In the genomic region with DNA sequence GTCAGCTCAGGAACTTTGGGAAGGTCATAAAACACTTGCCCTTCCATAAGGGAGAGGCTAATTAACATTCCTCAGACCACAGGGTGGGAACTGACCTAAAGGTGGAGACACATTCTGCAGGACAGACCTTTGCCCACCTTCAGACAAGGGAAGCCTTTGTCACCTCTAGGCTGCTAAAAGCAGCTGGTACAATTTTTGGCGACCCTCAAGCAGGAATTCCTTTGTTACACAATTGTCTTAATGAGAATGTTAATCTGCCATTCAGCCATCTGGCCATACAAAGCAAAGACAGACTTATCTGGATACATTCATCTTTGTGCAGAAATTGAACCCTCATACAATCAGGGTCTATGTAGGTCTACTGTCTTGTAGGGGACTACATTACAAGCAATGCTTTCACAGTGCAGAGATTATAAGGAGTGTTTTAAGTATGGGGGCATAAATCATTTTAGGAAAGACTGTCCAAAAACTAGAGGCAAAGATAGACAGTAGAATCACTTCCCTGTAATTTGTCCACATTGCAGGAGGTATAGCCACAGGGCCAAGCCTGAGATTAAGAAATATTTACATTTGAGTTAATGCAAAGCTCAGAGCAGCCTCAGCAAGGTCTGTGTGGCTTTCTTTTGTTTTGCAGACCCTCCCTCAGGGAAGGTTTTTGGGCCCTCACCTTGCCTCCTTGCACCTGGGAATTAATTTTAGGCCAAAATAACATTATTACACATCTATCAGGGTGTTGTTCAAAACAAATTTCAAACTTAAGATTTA, we compare ENCODE assay signal across 22 mouse cellular contexts.
"Had no signal": no experiment of that assay in that cellular context is flagged by ENCODE, and none has a peak within 500 bp of the region (broad histone marks: within the 10 kb centered on the region; RNA-seq: fewer than 3 reads in every experiment).

No protein-coding gene starts in this region.

- H3K27ac ChIP-seq: limb, embryonic 12.5 days; limb, embryonic 15.5 days; liver, embryonic 14.5 days; lung, embryonic 15.5 days; neural tube, embryonic 12.5 days; neural tube, embryonic 15.5 days; stomach, postnatal 0 days had no signal

- H3K4me2 ChIP-seq: limb, embryonic 12.5 days; limb, embryonic 15.5 days; liver, embryonic 11.5 days; lung, embryonic 15.5 days; midbrain, embryonic 11.5 days; neural tube, embryonic 12.5 days; neural tube, embryonic 15.5 days had no signal

- H3K4me3 ChIP-seq: limb, embryonic 12.5 days; limb, embryonic 15.5 days; lung, embryonic 15.5 days; megakaryocyte, embryonic 14.5 days; neural tube, embryonic 12.5 days; neural tube, embryonic 15.5 days had no signal

- H3K9ac ChIP-seq: limb, embryonic 12.5 days; limb, embryonic 15.5 days; liver, embryonic 14.5 days; lung, embryonic 15.5 days; neural tube, embryonic 12.5 days; neural tube, embryonic 15.5 days had no signal

- H3K27me3 ChIP-seq: limb, embryonic 12.5 days; limb, embryonic 15.5 days; lung, embryonic 15.5 days; megakaryocyte, embryonic 14.5 days; neural tube, embryonic 12.5 days; neural tube, embryonic 15.5 days had no signal

- DNase-seq: kidney, adult 9 months; kidney, postnatal 14 days; kidney, postnatal 4 days; layer of hippocampus, adult 9-11 months; lung, adult 18-20 months; lung, postnatal 10 days; lung, postnatal 36 days; midbrain, embryonic 14.5 days; right cerebral cortex, adult 18-20 months; right cerebral cortex, postnatal 14 days; right cerebral cortex, postnatal 4 days; thymus, postnatal 36 days had no signal

- H3K9me3 ChIP-seq: limb, embryonic 15.5 days; lung, embryonic 15.5 days; neural tube, embryonic 12.5 days had no signal

- H3K4me1 ChIP-seq: limb, embryonic 12.5 days; limb, embryonic 15.5 days; lung, embryonic 15.5 days; megakaryocyte, embryonic 14.5 days; neural tube, embryonic 12.5 days; neural tube, embryonic 15.5 days had no signal

- H3K36me3 ChIP-seq: limb, embryonic 12.5 days; limb, embryonic 15.5 days; lung, embryonic 15.5 days; neural tube, embryonic 12.5 days; neural tube, embryonic 15.5 days had no signal
